Mouse (Mus musculus) embryonic facial prominence, embryonic 12.5 days (tissue): ENCODE results near the gene Gsc2. TPM values are rescaled to one million over a fixed set of nuclear protein-coding genes. Genes with fewer than 3 reads are reported as not detected.
A peak's percentile ranks its signal among the peaks of the same experiment; 100 is the strongest.

Source experiments
- ATAC-seq: fragments of 200-750 bp; cut with Nextera tagmentation; 2 replicates; pipeline ENCODE4 v1.8.0; 2017; ENCODE audit not compliant: insufficient number of reproducible peaks, insufficient read depth, low FRiP score, low TSS enrichment
- H3K27ac ChIP-seq: fragments of 300-500 bp; sonication (generic); 2 replicates; pipeline ENCODE4 v1.5.1; 2016; ENCODE audit warnings: mild to moderate bottlenecking
- H3K27me3 ChIP-seq: fragments of 300-500 bp; sonication (generic); 2 replicates; pipeline ENCODE4 v1.6.1; 2016; ENCODE audit warnings: mild to moderate bottlenecking, moderate library complexity
- H3K36me3 ChIP-seq: fragments of 300-500 bp; sonication (generic); 2 replicates; pipeline ENCODE4 v1.6.1; 2016; ENCODE audit warnings: mild to moderate bottlenecking
- H3K4me1 ChIP-seq: fragments of 300-500 bp; sonication (generic); 2 replicates; pipeline ENCODE4 v1.6.1; 2016
- H3K4me2 ChIP-seq: fragments of 300-500 bp; sonication (generic); replicated peaks from 2 replicates; pipeline ENCODE4 v1.6.1; 2016; ENCODE audit warnings: mild to moderate bottlenecking, moderate library complexity
- H3K4me3 ChIP-seq: fragments of 300-500 bp; sonication (generic); 2 replicates; pipeline ENCODE4 v1.5.1; 2016; ENCODE audit warnings: mild to moderate bottlenecking
- H3K9ac ChIP-seq: fragments of 300-500 bp; sonication (generic); 2 replicates; pipeline ENCODE4 v1.6.1; 2016; ENCODE audit warnings: mild to moderate bottlenecking, moderate library complexity
- H3K9me3 ChIP-seq: fragments of 300-500 bp; sonication (generic); 2 replicates; pipeline ENCODE4 v1.6.1; 2016; ENCODE audit warnings: mild to moderate bottlenecking, moderate library complexity
- WGBS: fragments of 180-500 bp; shearing (Covaris S2); methylation state at CpG from one replicate; pipeline ENCODE4 v1.1.7; 2016; 5-methylcytosine and 5-hydroxymethylcytosine counted together
- polyA plus RNA-seq: library from polyadenylated mRNA; unstranded; fragments of >200 nt; fragmentation: Nextera tagmentation; extraction: Ambion mirVana; gene quantifications from 2 replicates; pipeline ENCODE4 v1.2.1, GENCODE M21; 2016

Gene Gsc2
- polyA plus RNA-seq, 1 experiment from 2014 or later, result not detected

GRCm38 (mm10) chr16:17936776-17937175 lies 21.9 kb upstream of the Gsc2 start:
- no peak overlapping the region for H3K9ac ChIP-seq
- H3K36me3 ChIP-seq, result no peaks in the 10 kb centered on the region
- no peaks in the 10 kb centered on the region for H3K9me3 ChIP-seq
- H3K27me3 ChIP-seq, result peaks cover 15% of the 10 kb centered on the region
- H3K27ac ChIP-seq, result no peak overlapping the region
- no peak overlapping the region for H3K4me3 ChIP-seq
- no peak for ATAC-seq
- no peak overlapping the region for H3K4me2 ChIP-seq
- WGBS, result 83% methylated on average over 10 of the region's 10 CpGs
- H3K4me1 ChIP-seq, result no peaks in the 10 kb centered on the region

DNA sequence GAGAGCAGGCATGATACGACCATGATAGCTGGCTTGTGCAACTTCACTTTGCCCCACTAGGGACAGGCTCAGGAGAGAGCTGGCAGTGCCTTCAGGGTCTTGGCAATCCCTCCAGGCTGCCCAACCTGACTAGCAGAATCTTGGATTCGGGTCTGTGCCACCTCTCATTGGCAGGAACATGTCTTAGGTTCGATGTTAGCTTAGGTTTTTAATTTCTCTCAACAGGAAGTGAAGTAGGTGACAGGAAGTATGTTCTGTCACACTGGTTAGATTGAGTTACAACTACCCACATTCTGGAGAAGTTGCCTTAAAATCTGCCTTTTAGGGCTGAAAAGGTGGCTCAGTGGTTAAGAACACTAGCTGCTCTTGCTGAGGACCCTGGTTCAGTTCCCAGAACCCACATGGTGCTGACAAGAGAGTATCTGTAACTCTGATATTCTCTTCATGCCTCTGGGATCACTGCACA lies 19.6 kb upstream of the Gsc2 start:
- Histone ChIP-seq H3K4me1 (no peaks in the 10 kb centered on the region), H3K4me3 (no peak overlapping the region), H3K27ac (no peak overlapping the region), H3K4me2 (no peak overlapping the region), H3K9me3 (no peaks in the 10 kb centered on the region), H3K36me3 (no peaks in the 10 kb centered on the region), H3K27me3 (peaks cover 15% of the 10 kb centered on the region), H3K9ac (no peak overlapping the region)
- no peak for ATAC-seq
- WGBS, result 67% methylated on average over 3 of the region's 3 CpGs

GRCm38 (mm10) chr16:17933594-17934444 lies 19.0 kb upstream of the Gsc2 start:
- no peak for ATAC-seq
- Histone ChIP-seq H3K27ac (no peak overlapping the region), H3K9me3 (no peaks in the 10 kb centered on the region), H3K4me2 (no peak overlapping the region), H3K4me3 (no peak overlapping the region), H3K36me3 (no peaks in the 10 kb centered on the region), H3K4me1 (no peaks in the 10 kb centered on the region), H3K27me3 (peaks cover 15% of the 10 kb centered on the region), H3K9ac (no peak overlapping the region)
- 67% methylated on average over 9 of the region's 9 CpGs for WGBS

GRCm38 (mm10) chr16:17931906-17932460 lies 17.1 kb upstream of the Gsc2 start:
- Histone ChIP-seq H3K4me2 (no peak overlapping the region), H3K9me3 (no peaks in the 10 kb centered on the region), H3K27me3 (peaks cover 7% of the 10 kb centered on the region), H3K27ac (no peak overlapping the region), H3K4me1 (peaks cover 3% of the 10 kb centered on the region; the same call in 1 of the 2 replicates), H3K9ac (no peak overlapping the region), H3K4me3 (no peak overlapping the region), H3K36me3 (no peaks in the 10 kb centered on the region)
- ATAC-seq, result no peak
- whole genome bisulfite sequencing, result 79% methylated on average over 5 of the region's 5 CpGs

DNA sequence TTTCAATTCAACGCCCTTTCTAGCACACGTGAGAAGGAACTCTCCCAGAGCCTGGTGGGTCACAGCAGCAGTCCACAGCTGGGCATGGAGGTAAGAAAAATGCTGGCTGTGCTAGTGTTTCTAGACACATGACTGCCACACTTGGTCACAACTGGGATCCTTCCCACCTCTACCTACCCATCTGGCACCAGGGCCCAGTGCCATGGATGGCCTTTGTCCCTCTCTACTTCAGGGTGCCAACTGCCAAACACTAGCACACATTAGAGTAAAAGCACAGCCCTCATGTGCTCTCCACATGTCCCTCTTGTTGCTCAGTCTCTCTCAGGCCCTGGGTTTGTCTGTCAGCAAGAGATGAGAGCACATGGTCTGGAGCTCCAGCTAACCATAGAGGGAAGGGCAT lies 14.8 kb upstream of the Gsc2 start:
- no peak overlapping the region for H3K27ac ChIP-seq
- peaks cover 9% of the 10 kb centered on the region; the same call in 1 of the 2 replicates for H3K4me1 ChIP-seq
- peaks cover 13% of the 10 kb centered on the region; the same call in 1 of the 2 replicates for H3K36me3 ChIP-seq
- H3K4me3 ChIP-seq, result no peak overlapping the region
- H3K9me3 ChIP-seq, result no peaks in the 10 kb centered on the region
- 0 out of 2 replicates have a peak, but pooled peaks cover 4% of the 10 kb centered on the region for H3K27me3 ChIP-seq
- no peak overlapping the region for H3K9ac ChIP-seq
- H3K4me2 ChIP-seq, result no peak overlapping the region
- ATAC-seq, result no peak
- WGBS, result 81% methylated on average over 2 of the region's 2 CpGs

- 13% methylated on average over 2 of the region's 2 CpGs for WGBS
- Histone ChIP-seq H3K9me3 (no peaks in the 10 kb centered on the region), H3K4me3 (no peak overlapping the region), H3K36me3 (peaks cover 13% of the 10 kb centered on the region; the same call in 1 of the 2 replicates), H3K4me1 (peaks cover 9% of the 10 kb centered on the region; the same call in 1 of the 2 replicates), H3K27me3 (0 out of 2 replicates have a peak, but pooled peaks cover 4% of the 10 kb centered on the region), H3K27ac (peak overlapping the region; percentile 36; the same call in 1 of the 2 replicates), H3K4me2 (0 out of 2 replicates have a peak overlapping the region, but pooled peaks have one; percentile 5), H3K9ac (no peak overlapping the region)
- ATAC-seq, result no peak
Measured at GRCm38 (mm10) chr16:17929211-17929610, 14.4 kb upstream of the Gsc2 start.

DNA sequence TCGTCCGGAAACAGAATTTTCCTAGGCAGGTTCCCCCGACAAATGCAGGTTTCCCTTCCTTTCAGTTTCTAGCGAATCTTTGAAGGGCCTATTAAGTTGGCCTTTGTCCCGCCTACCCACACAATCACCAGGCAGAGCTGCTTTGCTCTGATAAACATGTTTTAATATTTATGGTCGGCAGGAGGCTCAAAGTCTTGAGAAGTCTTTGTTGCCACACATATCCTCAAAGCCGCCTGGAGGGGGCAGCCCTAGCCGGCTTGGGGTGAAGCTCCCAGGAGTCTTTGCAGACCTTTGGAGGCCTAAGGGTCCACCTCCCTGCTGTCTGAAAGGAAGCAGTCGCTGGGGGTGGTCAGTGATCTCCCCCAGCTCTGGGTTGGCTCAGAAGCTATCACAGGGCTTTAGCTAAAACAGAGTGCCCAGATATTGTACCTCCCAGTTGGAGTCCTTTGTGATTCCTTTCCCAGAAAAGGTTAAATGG lies 13.8 kb upstream of the Gsc2 start:
- Histone ChIP-seq H3K27ac (peak overlapping the region; percentile 36), H3K27me3 (no peaks in the 10 kb centered on the region), H3K36me3 (peaks cover 13% of the 10 kb centered on the region; the same call in 1 of the 2 replicates), H3K4me3 (peak overlapping the region; percentile 67), H3K9me3 (no peaks in the 10 kb centered on the region), H3K4me1 (peaks cover 9% of the 10 kb centered on the region; the same call in 1 of the 2 replicates), H3K4me2 (peak overlapping the region; percentile 92), H3K9ac (peak overlapping the region; percentile 81)
- WGBS, result under 1% methylated on average over 9 of the region's 9 CpGs
- ATAC-seq, result no peak

DNA sequence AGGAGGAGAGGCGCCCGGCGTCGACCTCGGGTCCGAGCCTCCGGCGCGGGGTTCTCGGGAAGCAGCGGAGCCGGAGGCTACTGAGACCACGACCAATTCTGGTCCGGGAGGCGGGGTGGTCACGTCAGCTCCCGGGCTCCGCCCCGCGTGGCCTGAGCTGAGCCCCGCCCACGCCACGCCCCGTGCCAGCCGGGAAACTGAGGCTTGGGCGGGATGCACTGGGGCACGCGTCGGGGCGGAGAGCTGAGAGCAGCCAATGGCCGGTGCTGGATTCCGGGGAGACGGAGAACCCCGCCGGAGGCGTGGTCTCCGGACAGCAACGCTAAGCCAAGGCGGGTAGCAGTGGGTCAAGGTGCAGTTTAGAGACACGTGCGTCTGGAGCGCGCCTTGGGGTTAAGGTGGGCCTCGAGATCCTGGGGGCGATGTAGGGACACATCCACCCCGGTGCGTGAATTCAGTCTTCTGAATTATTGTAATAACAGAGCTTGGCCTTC lies 13.3 kb upstream of the Gsc2 start, which contains the start of gene Slc25a1:
TSS of gene Slc25a1 (minus strand) at position 133 of the 494 bp plus-strand sequence.
- ATAC-seq, result peak; percentile 62
- Histone ChIP-seq H3K27me3 (no peaks in the 10 kb centered on the region), H3K4me3 (peak within 1 kb of the TSS; percentile 67), H3K36me3 (peaks cover 13% of the 10 kb centered on the region; the same call in 1 of the 2 replicates), H3K27ac (peak within 1 kb of the TSS; percentile 36), H3K4me1 (peaks cover 9% of the 10 kb centered on the region; the same call in 1 of the 2 replicates), H3K4me2 (peak within 1 kb of the TSS; percentile 92), H3K9ac (peak within 1 kb of the TSS; percentile 81), H3K9me3 (no peaks in the 10 kb centered on the region)
- under 1% methylated on average over 41 of the region's 47 CpGs for WGBS

- peak overlapping the region; percentile 81 for H3K9ac ChIP-seq
- H3K27me3 ChIP-seq, result no peaks in the 10 kb centered on the region
- H3K9me3 ChIP-seq, result no peaks in the 10 kb centered on the region
- H3K27ac ChIP-seq, result peak overlapping the region; percentile 36
- peak overlapping the region; percentile 92 for H3K4me2 ChIP-seq
- H3K4me3 ChIP-seq, result peak overlapping the region; percentile 67
- peak; percentile 48; the same call in 1 of the 2 replicates for ATAC-seq
- H3K4me1 ChIP-seq, result peaks cover 12% of the 10 kb centered on the region
- peaks cover 13% of the 10 kb centered on the region; the same call in 1 of the 2 replicates for H3K36me3 ChIP-seq
- under 1% methylated on average over 72 of the region's 72 CpGs for WGBS
Measured at GRCm38 (mm10) chr16:17927351-17928082, 12.7 kb upstream of the Gsc2 start.

GRCm38 (mm10) chr16:17922163-17922538 lies 7.3 kb upstream of the Gsc2 start:
- no peak; the same call in 1 of the 2 replicates for ATAC-seq
- peaks cover 13% of the 10 kb centered on the region; the same call in 1 of the 2 replicates for H3K36me3 ChIP-seq
- peak overlapping the region; percentile 91 for H3K9ac ChIP-seq
- H3K9me3 ChIP-seq, result no peaks in the 10 kb centered on the region
- peaks cover 24% of the 10 kb centered on the region for H3K27me3 ChIP-seq
- H3K4me1 ChIP-seq, result peaks cover 20% of the 10 kb centered on the region
- peak overlapping the region; percentile 58 for H3K4me3 ChIP-seq
- 2% methylated on average over 14 of the region's 14 CpGs for WGBS
- peak overlapping the region; percentile 95 for H3K4me2 ChIP-seq
- peak overlapping the region; percentile 65 for H3K27ac ChIP-seq
